Mouse (Mus musculus): ENCODE measurements around the gene Nsun7. TPM values are rescaled to one million over a fixed set of nuclear protein-coding genes. Genes with fewer than 3 reads are reported as not detected.

The Nsun7 gene
- polyA plus RNA-seq, 1 experiment from 2014 or later, result 0.49 TPM

GRCm38 (mm10) chr5:66345140-66345539 is 85.4 kb downstream of the Nsun7 start:
- WGBS, result 31% methylated on average over 3 of the region's 3 CpGs
- H3K27me3 ChIP-seq (ENCODE audit: low read depth, poor library complexity, severe bottlenecking), result no peaks in the 10 kb centered on the region
- peaks cover 25% of the 10 kb centered on the region for H3K4me1 ChIP-seq
- H3K9me3 ChIP-seq (replicated peaks), result no peaks in the 10 kb centered on the region
- no peak overlapping the region for H3K27ac ChIP-seq
- no peaks in the 10 kb centered on the region for H3K36me3 ChIP-seq
- H3K4me3 ChIP-seq, result no peak overlapping the region
- no peak for DNase-seq (ENCODE audit: low spot score)

- 92% methylated on average over 6 of the region's 6 CpGs for WGBS
- peaks cover 19% of the 10 kb centered on the region for H3K4me1 ChIP-seq
- no peaks in the 10 kb centered on the region for H3K9me3 ChIP-seq (replicated peaks)
- H3K36me3 ChIP-seq, result no peaks in the 10 kb centered on the region
- H3K27ac ChIP-seq, result no peak overlapping the region
- no peak overlapping the region for H3K4me3 ChIP-seq
- no peak for DNase-seq (ENCODE audit: low spot score)
- H3K27me3 ChIP-seq (ENCODE audit: low read depth, poor library complexity, severe bottlenecking), result no peaks in the 10 kb centered on the region
Measured at GRCm38 (mm10) chr5:66346756-66347155, 87.1 kb downstream of the Nsun7 start.

Other genes with a start within 250 kb of the Nsun7 start
- 1.1 TPM in 2 replicates for gene Rbm47, start 86.8 kb upstream of the Nsun7 start, polyA plus RNA-seq (2016; fragmentation: Nextera tagmentation; extraction: Ambion mirVana)